Mouse (Mus musculus) ES-Bruce4 (cell line): ENCODE measurements around the gene Col6a6.

ENCODE experiments used
- CTCF ChIP-seq: IDR thresholded peaks from one replicate; pipeline ENCODE4 v1.8.1; 2011; ENCODE audit warnings: low read depth, low read length
- EP300 ChIP-seq: IDR thresholded peaks from 2 replicates; pipeline ENCODE4 v1.6.1; 2011; ENCODE audit warnings: low read depth, low read length; ENCODE audit not compliant: insufficient read depth
- POLR2A ChIP-seq: IDR thresholded peaks from one replicate; pipeline ENCODE4 v1.8.1; 2011; ENCODE audit warnings: low read length; ENCODE audit not compliant: insufficient read depth

DNA sequence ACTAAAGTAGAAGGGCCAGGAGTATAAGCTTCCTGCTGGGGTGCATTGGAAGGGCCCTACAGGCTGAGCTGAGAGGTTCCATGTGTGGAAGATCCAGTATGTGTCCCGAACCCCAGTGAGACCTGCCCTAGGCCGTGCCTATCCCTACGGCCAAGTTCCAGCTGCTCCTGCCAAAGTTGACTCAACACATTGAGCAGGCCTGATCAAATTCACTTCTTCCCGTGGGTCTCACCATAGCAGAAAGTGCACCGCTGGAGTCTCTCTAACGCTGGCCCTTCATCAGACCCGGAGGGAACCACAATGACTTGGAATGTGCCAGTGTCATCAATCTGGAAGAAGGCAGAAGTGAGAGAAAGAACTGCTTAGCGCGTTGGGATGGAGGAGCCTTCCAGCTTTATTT lies 126.0 kb downstream of the Col6a6 start:
- no peak for TF ChIP-seq POLR2A
- no peak for TF ChIP-seq CTCF
- TF ChIP-seq EP300: no peak
